Mouse (Mus musculus) Patski (cell line): ENCODE data around the gene Gjd2. TPM values are rescaled to one million over a fixed set of nuclear protein-coding genes. Genes with fewer than 3 reads are reported as not detected.

Experiments used
- ATAC-seq: fragments of 100-300 bp; one replicate; pipeline ENCODE4 v1.8.0; 2021
- CTCF ChIA-PET: fragments of 350-600 bp; sonication (Branson Sonifier 250); formaldehyde crosslinking; loops from one replicate; lab custom pipeline; 2022; ENCODE audit warnings: inconsistent platforms; lab: Charles Lee
- POLR2A ChIA-PET: fragments of 350-600 bp; sonication (Branson Sonifier 250); formaldehyde crosslinking; loops from one replicate; lab custom pipeline; 2022; ENCODE audit warnings: antibody characterized with exemption, inconsistent platforms; lab: Charles Lee
- DNase-seq: peaks from one replicate; pipeline ENCODE4 v3.0.0-alpha.2; 2011; ENCODE audit warnings: low read depth, low spot score
- H3K27me3 ChIP-seq: fragments of 371-371 bp; one replicate; pipeline ENCODE4 v1.5.1; 2021
- CTCF ChIP-seq: fragments of 100-300 bp; IDR thresholded peaks from one replicate; pipeline ENCODE4 v1.5.1; 2021
- in situ Hi-C: fragments of 300-500 bp; cut with MboI; formaldehyde crosslinking; loops from 3 replicates; pipeline ENCODE4 v1.11.1; 2018; ENCODE audit warnings: low pct_unique_long_range_greater_than_20kb, mixed read lengths
- polyA plus RNA-seq: library from polyadenylated mRNA; unstranded; gene quantifications from one replicate; pipeline ENCODE4 v1.2.3, GENCODE M21; 2021

The Gjd2 gene
- polyA plus RNA-seq, 1 experiment from 2014 or later: not detected

DNA sequence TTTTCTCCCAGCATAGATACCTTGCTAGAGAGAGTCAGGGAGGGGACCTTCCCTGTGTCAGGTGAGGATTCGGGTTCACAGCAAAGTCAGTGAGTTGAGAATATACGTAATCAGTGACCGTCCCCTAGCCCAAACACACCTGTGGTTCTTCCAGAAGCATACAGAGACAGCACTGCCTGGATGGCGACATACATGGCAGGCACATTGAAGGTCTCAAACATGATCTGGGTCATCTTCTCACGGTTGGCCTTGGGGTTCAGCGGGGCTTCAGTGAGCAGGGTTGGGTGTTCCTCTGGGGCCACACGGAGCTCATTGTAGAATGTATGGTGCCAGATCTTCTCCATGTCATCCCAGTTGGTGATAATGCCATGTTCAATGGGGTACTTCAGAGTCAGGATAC is 36.7 kb upstream of the Gjd2 start:
- DNase-seq: no peak
- H3K27me3 ChIP-seq: peaks cover 10% of the 10 kb centered on the region
- TF ChIP-seq CTCF: no peak
- ATAC-seq: no peak
- POLR2A ChIA-PET: no interaction called here
- CTCF ChIA-PET: no interaction called here
- in situ Hi-C loops: no loop called here

DNA sequence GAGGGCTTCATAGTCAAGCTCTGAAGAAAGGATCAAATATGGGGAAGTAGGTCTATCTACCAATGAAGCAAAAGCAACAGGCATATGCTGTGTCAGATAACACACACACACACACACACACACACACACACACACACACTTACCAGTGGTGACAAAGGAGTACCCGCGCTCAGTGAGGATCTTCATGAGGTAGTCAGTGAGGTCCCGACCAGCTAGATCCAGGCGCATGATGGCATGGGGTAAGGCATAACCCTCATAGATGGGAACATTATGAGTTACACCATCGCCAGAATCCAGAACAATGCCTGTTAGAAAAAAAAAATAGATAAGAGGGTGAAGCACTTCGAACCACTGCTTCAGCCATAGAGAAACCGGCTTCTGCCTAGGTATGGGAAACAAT is 36.0 kb upstream of the Gjd2 start:
- POLR2A ChIA-PET: no interaction called here
- no peak for TF ChIP-seq CTCF
- H3K27me3 ChIP-seq: peaks cover 17% of the 10 kb centered on the region
- in situ Hi-C loops: no loop called here
- DNase-seq: no peak
- no peak for ATAC-seq
- CTCF ChIA-PET: interaction anchor here (2.0 kb wide), 1 partner anchor 9 kb away, joined by 4 read pairs; no protein-coding TSS in a partner anchor

DNA sequence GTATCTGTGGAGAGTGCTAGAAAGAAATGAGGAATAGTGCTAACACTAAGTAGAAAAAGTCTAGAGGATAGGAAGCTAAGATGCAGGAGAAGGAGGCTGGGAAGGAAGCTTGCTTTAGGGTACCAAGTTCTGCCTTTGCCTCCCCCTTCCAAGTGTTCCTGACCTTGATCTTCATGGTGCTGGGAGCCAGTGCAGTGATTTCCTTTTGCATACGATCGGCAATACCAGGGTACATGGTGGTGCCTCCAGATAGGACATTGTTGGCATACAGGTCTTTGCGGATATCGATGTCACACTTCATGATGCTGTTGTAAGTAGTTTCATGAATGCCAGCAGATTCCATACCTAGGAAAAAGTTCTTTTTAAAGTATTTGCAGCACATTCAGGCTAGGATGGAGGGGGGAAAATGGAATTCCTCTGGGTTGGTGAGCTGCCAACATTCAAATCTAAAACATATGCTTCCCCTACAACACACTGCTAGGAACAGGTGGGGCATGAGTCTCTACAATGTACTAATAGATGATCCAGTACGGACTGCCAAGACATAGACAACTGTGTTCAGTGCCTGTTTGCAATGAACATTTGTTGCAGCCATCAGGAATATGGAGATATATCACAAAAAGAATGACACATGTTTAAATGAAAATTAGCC is 34.7 kb upstream of the Gjd2 start:
- in situ Hi-C loops: no loop called here
- H3K27me3 ChIP-seq: peaks cover 23% of the 10 kb centered on the region
- ChIA-PET POLR2A (no interaction called here), CTCF (interaction anchor here (2.0 kb wide), 1 partner anchor 10 kb away, joined by 4 read pairs; no protein-coding TSS in a partner anchor)
- DNase-seq (no peak), ATAC-seq (no peak)
- TF ChIP-seq CTCF: no peak

DNA sequence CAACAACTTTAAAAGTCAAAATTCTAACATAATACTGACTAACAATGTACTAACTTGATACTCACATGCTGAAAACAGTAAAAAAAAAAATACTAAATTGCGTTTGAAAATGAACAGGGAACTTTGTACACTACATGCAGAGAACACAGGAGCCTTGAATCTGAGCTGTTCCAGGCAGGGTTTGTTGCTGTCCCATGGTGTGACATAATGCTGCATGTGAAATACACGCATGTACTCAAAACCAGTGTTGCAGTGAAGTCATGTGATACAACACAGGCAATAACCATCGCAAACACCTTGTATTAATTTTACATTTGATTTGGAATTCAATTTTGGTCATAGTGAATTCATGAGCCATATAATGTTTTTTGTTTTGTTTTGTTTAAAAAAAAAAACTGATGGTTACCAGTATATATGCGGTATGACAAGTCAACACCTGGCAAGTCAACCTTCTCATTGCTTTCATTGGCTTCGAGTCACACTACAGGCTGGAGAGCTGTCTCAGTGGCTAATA is 32.8 kb upstream of the Gjd2 start:
- TF ChIP-seq CTCF: no peak

DNA sequence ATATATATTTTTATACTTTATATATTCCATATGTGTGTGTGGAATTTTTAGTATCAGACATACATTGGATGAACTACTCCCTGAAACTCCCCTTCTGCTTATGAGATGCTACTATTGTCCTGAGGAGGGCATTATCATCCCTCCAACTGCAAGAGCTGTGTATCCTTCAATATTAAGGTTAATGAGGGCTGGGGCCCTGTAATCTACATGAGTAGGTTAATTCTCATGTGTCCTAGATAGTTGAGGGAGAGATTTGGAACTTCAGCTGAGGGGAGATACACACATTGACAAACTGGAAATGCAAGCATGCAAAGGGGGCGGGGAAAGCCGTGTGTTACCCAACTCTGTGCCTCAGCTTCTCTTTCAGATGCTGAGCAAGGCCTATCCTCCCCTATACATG is 24.5 kb upstream of the Gjd2 start:
- ChIA-PET POLR2A (no interaction called here), CTCF (no interaction called here)
- DNase-seq (no peak), ATAC-seq (no peak)
- no peak for TF ChIP-seq CTCF
- H3K27me3 ChIP-seq: peaks cover 35% of the 10 kb centered on the region
- in situ Hi-C loops: no loop called here

More for the DNA sequence above, 32.8 kb upstream of the Gjd2 start:
- ChIA-PET POLR2A (no interaction called here), CTCF (interaction anchor here (0.8 to 1.0 kb wide), 2 partner anchors 12 to 83 kb away, joined by 3 read pairs; no protein-coding TSS in a partner anchor)
- DNase-seq (no peak), ATAC-seq (no peak)
- H3K27me3 ChIP-seq: peaks cover 24% of the 10 kb centered on the region
- in situ Hi-C loops: no loop called here

DNA sequence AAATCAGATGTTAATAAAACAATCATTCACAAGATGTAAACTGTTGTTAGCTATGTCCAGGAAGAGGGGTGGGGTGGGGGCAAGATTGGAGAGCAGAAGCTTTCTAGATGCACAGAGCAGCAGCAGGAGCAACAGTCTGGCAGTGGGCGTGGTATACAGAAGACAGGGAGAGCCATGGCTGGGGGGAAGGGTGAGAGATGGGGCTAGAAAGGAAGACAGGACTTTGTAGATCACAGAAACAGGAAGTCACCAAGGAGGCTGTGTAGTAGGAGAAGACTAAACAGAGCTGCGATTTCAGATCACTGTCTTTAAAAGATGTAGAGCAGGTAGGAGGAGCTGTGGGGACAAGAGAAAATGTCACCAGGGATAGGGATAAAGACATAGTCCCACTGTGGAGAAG is 18.8 kb upstream of the Gjd2 start:
- ChIA-PET CTCF (no interaction called here), POLR2A (no interaction called here)
- ATAC-seq (no peak), DNase-seq (no peak)
- in situ Hi-C loops: no loop called here
- TF ChIP-seq CTCF: no peak
- H3K27me3 ChIP-seq: peaks cover 40% of the 10 kb centered on the region

DNA sequence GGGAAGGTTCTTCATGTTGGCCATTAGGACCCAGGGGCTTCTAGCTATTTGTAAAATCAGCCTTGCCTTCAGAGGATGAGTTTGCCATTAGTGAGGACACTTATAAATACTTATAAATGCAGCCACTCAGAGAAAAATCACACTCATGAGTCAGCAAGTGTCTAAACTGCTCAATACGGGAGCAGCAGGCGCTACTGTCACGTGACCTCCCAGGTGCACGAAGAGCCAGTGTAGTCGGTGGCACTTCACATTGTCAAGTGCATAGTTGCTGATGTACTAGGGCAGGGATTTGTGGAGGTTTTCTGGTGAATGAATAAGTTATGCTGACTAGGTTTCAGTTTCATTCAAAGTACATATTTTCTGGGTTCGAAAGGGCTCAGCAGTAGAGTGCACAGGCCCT is 10.0 kb upstream of the Gjd2 start:
- peaks cover 40% of the 10 kb centered on the region for H3K27me3 ChIP-seq
- ATAC-seq: no peak
- ChIA-PET POLR2A (no interaction called here), CTCF (interaction anchor here (1.4 kb wide), 1 partner anchor 9 kb away, joined by 3 read pairs; no protein-coding TSS in a partner anchor)
- DNase-seq: no peak
- in situ Hi-C loops: no loop called here
- no peak for TF ChIP-seq CTCF

DNA sequence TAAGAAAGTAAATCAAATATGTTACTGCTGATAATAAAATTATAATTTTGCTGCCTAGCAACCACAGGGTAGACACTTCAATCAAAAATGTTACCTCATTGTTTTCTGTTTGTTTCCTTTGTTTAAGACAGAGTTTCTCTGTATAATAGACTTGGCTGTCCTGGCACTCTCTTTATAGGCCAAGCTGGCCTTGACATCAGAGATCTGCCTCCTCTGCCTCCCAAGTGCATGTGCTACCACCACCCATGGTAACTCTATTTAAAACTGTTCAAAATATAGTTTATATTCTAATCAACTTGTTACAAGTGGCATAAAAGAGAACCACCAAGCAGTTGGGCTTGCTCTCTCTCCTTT is 6.8 kb upstream of the Gjd2 start:
- CTCF ChIA-PET: no interaction called here
- ATAC-seq: no peak
- no peak for DNase-seq
- POLR2A ChIA-PET: no interaction called here
- in situ Hi-C loops: no loop called here
- TF ChIP-seq CTCF: no peak
- peaks cover 63% of the 10 kb centered on the region for H3K27me3 ChIP-seq

DNA sequence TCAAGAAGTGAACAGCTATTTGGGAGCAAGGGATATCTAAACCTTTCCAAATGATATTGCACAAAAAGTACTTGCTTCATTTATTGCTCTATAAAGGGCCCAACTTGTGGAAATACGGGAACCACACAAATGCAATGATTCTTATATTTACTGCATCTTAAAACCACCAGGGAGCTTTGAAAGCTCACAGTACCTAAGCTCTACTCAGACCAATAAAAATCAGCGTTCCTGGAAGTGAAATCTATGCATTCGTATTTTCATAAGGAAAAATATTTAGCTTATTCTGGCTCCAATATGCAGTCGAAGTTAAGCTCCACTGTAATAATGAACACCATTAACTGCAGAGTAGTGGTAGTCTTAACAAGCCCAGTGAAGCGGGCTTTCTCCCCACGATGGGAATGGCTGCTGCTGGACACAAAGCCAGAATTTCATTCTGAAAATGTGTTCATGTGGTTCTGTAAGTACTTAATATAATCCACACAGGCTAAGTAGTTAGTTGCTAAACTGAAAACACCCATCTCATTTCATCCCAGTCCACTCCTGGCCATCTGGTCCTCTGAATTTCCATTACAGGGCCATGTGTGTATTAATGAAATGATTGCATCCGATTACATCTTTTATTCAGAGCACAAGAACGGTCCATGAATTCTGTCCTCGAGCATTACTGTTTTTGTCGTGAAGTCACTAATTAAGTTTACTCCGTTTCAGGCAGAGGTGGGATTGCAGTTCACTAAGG is 6.2 kb upstream of the Gjd2 start:
- CTCF ChIA-PET: no interaction called here
- peaks cover 68% of the 10 kb centered on the region for H3K27me3 ChIP-seq
- no peak for DNase-seq
- no peak for TF ChIP-seq CTCF
- no peak for ATAC-seq
- in situ Hi-C loops: no loop called here
- POLR2A ChIA-PET: no interaction called here

DNA sequence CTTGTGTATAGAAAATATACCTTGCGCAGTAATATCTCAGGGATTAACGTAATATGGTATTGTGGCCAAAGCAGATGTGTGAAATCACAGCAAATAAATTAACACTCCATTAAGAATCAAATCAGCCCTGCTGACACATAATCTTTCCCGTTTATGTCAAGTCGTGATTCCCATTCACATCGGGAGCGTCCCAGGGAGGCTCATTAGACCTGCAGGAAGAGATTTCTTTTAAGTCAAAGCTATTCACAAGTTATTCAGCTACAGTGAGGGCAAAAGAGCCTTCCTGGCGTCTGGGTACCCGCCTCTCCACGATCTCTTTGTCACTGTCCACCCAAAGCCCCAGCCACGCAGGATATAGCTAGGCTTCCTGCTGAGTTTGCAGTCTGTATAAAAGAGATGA is 4.7 kb upstream of the Gjd2 start:
- no peak for TF ChIP-seq CTCF

DNA sequence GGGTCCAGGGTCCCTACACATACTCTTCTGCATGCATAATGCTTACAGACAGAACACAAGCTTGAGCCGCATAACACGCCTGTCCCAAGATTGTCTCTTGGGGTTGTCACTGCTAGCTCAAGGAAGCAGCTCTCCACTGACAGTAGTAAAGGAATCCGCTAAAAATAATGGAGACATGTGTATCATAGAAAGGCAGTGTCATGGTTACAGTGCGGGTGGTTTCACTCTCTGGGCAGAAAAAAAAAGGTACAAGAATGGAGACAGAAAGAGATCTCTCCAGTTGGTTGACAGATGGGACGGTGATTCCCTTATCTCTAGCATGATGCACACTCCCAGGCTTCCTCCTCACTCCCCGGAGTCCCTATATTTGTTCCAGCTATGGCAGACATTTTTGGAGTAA is 1.4 kb upstream of the Gjd2 start:
- ChIA-PET POLR2A (no interaction called here), CTCF (interaction anchor here (0.8 to 0.9 kb wide), 2 partner anchors 9 to 10 kb away, joined by 3 read pairs; no protein-coding TSS in a partner anchor)
- ATAC-seq (no peak), DNase-seq (no peak)
- no peak for TF ChIP-seq CTCF
- in situ Hi-C loops: no loop called here
- H3K27me3 ChIP-seq: peaks cover 71% of the 10 kb centered on the region

More for the DNA sequence above, 4.7 kb upstream of the Gjd2 start:
- peaks cover 67% of the 10 kb centered on the region for H3K27me3 ChIP-seq
- DNase-seq (no peak), ATAC-seq (no peak)
- in situ Hi-C loops: no loop called here
- ChIA-PET POLR2A (no interaction called here), CTCF (no interaction called here)
